Mouse (Mus musculus): ENCODE results near the gene Idh3a. TPM values are rescaled to one million over a fixed set of nuclear protein-coding genes. Genes with fewer than 3 reads are reported as not detected.
A peak's percentile ranks its signal among the peaks of the same experiment; 100 is the strongest.
"Not testable (repeated sequence)": the region's sequence is repeated elsewhere in the genome, so short reads cannot be mapped to it uniquely, and the experiment has no call there.

The Idh3a gene
- polyA plus RNA-seq, 3 experiments from 2014 or later, result 110 to 244 (median 135) TPM

DNA sequence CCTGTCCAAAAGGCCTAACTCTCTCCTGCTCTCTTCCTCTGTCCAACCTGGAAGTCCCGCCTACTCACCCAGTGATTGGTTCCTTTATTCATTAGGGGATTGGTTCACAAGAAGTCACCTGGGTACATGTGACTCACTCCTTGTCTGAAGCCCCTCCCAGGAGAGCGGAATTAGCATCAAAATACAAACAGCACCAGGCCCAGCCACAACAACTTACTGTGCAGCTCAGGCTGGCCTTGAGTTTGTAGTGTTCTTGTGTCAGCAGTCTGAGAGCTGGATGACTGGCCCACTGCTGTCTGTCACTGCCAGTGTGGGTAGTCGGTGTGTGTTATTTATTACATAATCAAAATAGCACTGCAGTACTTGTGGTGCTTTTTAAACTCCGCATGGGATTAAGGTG is 7.5 kb downstream of the Idh3a start:
- ATAC-seq, result not testable (repeated sequence)

DNA sequence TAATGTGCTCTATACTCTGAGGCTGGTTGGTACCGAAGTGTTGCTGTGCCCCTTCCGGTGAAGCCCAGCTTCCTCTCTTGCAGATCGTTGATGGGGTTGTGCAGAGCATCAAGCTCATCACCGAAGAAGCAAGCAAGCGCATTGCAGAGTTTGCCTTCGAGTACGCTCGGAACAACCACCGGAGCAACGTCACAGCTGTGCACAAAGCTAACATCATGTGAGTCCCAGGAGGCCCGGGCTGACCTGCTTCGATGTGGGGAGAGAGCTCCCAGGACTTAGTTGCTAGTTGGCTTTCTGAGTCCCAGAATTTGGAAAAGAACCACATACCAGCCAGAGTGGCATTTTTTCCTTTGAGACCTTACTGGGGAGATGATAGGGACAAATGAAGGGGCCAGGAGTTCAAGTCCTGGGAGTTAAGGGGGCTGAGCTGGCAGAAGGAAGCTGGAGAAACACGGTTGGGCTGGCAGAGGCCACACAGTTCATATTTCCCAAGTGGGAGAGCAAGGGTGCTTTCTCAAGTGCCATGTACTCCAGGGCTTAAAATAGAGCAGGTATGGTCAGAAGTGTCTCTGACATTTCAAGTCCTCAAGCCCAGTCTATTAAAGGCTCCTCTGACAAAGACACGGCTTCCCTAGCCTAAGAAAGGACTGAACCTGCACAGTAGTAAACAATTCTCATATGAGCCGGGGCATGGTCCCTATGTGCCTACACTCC is 10.8 kb downstream of the Idh3a start:
- no peak for ATAC-seq

DNA sequence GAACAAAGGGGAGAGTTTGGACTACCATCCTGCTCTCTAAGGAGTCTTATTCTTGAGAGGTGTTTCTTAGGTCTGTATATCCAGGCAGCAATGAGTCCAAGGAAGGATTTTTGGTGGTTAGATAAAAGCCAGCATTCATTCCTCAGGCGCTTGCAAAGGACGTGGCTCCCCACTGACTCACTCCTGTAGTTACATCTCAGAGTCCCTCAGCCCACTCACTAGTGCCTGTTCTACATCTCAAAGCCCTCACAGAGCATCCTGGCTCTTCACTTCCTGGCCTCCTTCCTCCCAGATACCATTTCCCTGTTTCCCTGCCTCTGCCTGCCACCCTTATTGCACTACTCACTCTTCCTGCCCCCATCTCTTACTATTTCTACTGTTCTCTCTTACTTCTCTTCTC is 16.3 kb downstream of the Idh3a start:
- ATAC-seq, result no peak

DNA sequence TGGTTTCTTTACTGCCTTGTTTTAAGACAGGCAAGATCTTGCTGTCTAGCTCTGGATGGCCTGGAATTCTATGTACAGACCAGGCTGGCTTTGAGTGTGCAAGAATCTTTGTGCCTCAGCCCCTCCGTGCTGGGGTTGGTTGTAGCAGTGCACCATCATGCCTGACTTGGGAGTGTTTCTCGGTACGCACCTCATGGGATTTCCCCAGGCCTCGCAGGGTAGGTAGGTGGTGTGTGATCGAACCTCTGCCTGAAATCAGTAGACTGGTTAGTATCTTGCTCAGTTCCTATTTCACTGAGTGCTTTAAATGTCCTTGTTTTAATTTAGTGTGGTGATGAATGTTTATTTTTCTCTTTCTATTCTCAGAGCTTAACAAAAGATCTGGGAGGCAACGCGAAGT is 16.8 kb downstream of the Idh3a start:
- peak; percentile 38 for ATAC-seq

DNA sequence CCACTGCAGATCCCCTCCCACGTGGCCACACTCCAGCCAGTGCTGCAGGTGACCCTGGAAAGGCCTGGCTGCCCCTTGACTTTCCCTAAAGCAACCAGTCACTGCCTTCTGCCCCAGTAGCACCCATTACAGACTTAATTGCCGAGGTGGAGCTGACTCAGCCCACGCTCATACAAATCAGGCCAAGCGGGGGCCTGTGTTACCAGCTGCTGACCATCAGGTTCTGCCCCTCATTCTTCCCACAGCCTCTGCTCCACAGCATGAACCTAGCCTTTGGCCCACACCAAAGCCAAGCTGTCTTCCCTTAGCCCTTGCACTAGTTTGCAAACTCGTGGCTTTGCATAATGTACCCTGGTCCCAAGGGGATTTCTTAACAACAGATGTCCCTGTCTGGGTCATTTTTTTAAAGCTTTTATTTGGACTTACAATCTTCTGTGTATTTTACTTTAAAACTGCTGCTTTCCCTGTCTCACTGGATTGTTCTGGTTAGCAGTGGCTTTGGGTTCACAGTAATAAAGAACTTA is 18.1 kb downstream of the Idh3a start:
- no peak for ATAC-seq

DNA sequence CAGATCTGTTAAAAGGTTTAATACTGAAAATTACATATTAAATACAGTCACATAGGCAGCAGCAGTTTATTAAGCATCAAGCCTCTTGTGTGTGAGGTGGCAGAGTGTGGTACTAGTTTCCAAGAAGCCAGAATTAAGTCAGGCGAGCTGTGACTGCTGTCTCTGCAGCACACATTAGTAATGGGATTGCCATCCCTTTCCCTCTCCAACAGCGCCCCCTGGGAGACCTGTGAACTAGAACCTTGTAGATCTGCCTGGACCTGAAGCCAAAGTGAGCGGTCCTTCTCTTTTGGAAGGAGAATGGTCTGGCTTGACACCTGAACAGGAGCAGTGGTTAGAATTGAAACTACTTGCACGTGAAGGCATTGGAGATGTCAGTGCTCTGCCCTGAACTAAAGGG is 18.8 kb downstream of the Idh3a start:
- no peak for ATAC-seq

DNA sequence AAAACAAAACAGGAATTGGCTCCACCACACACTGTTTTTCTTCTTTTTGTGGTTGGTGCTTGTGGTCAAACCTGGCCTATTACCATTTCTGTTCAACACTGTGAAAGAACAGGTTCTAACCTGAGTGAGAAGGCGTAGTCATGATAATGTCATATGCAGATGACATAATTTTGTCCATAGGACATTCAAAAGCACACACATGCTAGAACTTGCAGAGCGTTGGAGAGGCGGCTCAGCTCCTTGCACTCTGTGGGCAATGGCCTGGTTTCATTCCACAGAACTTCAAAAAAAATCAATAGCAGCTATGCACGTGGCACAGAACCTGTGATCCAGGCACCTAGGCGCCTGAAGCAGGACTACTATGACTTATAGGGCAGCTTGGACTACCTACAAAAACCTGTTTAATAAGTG is 26.7 kb downstream of the Idh3a start:
- peak; percentile 80 for ATAC-seq

DNA sequence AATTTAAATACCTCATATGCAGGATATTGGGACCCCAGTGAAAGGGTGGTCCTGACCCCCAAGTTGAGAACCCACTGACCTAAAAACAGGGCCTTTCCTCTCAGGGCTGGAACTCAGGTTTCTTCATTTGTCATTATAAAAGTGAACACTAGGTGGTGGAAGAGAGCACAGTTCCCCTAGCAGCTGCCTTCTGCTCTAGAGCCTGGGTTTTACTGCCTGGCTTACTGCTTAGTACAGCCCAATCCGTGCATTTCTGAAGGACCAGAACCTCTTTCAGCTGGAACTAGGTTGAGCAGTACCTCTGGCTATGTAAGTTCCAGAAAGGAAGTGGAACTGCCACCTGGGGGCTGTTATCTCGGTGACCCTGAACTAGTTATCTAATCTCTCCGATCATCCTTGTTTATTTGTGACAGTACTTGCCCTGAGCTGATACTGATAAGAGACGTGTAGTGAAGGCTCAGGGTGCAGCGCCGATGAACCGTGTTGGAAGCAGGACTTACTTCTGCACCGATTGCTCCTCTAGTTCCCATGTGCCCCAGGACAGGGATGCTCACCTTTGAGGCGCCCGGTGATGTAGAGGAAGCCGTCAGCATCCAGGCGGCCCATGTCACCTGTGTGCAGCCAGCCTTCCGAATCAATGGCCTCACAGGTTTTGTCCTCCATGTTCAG is 28.2 kb downstream of the Idh3a start:
- ATAC-seq, result peak; percentile 28

DNA sequence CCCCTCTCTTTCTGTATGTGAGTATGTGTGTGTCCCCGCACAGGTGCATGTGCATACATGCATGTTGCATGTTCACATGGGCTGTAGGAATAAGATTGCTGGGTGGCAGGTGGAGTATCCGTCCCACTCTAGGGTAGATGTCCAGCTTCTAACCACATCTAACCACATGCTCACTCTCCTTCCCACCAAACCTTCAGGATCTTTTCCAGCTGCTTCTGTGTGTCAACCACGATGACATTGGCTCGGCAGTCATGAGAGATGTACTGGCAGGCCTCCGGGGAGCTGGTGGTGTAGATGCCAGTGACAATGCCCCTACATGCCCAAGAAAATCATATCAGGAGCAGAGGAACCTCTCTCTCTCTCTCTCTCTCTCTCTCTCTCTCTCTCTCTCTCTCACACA is 41.1 kb downstream of the Idh3a start:
- ATAC-seq, result no peak

DNA sequence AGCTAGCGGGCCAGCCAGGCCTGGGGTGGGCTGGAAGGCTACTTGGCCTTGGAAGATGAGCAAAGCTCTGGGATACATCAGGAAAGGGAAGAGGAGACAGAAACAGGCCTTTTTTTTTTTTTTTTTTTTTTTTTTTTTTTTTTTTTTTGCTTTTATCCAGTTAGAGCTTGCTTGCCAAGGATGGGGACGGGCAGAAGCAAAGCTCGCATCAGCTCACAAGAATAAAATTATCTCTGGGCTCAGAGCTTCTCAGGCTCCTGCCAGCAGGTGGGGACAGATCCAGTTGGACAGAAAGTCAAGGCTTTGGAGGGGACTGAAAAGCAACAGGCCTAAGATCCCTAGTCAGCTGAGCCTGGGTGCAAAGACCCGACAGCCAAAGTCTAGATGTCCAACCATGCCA is 42.6 kb downstream of the Idh3a start:
- no peak for ATAC-seq

DNA sequence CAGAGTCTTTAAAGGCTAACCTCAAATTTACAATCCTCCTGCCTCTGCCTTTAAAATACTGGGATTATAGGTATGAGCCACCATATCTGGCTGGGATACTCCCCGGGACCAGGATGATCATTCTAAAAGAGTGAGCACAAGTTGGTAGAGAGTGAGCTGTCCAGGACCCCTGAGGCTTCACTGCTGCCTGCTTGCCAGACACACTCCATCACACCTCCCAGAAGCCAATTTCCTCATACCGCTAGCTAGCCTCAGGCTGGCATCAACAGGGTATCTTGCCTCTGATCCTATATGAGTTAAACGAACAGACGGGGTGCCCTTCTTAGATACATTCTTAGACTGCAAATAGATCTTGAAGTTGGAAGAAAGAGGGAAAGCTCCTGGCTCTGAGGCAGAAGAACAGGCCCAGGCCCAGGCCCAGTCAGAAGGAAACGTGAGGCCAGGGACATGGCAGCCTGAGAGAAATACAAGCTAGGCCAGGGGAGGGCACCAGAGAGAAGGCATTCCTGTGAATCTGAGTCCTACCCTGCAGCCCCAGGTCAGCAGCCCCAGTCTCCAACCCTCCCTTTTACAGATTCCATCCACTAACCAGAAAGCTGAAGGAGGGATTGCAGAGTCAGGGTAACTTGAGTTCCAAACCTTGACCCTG is 43.6 kb downstream of the Idh3a start:
- ATAC-seq, result no peak

DNA sequence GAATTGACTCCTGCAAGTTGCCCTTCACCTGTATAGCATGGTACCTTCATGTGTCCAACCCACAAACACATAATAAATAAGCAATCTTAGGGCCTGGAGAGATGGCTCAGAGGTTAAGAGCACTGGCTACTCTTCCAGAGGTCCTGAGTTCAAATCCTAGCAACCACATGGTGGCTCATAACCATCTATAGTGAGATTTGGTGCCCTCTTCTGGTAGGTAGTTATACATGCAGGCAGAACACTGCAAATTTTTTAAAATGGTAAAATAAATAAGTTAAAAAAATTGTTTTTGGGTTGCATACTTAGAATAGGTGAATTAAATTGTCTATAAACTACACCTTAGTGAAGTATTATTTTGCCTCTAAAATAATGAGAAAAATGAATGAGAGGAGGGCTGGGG is 44.8 kb downstream of the Idh3a start:
- no peak for ATAC-seq

DNA sequence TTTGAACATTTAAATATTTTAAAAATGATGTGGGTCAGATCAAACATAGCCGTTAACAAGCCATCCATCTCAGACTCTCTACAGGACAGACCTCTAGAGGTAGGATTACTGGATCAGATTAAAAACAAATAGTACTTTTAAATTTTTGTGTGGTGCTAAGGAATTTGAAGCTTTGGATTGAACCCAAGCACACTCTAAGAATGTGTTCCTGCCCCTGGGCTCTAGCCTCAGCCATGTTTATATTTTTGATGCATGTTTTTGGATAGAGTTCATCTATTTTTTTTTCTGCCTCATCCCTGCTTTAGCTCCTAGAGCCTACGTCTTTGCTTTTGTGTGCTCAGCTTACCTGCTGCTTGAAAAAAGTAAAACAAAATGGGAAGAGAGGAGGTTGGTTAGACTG is 47.3 kb downstream of the Idh3a start:
- ATAC-seq, result no peak

DNA sequence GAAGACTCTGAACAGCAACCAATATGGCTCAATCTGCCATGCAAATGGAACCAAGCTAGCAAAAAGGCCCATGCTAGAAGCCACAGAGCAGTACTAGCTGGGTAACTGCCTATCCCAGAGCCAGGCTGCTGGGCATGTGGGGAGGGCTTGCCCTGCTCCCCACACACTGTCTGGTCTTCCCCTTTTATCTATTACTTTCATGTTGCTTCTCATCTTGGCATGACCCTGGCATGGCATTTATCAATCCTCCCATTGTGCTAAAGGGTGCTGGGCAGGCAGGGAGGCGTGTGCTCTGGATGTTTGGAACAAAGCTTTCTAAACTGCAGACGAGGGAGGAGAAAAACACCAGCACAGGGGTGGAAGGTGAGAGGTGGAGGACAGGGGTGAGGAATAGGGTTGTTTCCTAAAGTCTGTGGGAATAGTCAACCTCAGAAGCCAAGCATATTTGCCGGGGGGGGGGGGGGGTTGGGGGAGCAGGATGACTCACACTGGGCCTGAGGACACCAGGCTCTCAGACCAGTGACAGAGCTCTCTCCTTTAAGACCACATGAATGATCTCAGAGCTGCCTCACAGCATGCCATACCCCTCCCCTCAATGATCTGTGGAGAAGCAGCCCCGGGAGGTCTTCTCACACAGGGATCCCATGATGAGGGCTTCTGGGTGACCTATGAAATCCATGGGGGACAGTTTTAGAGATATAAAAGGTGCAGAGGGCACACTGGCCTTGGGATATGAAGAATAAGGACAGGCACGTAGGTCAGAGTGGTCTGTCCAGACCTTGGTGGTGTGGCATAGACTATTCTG is 51.6 kb downstream of the Idh3a start:
- ATAC-seq, result no peak

DNA sequence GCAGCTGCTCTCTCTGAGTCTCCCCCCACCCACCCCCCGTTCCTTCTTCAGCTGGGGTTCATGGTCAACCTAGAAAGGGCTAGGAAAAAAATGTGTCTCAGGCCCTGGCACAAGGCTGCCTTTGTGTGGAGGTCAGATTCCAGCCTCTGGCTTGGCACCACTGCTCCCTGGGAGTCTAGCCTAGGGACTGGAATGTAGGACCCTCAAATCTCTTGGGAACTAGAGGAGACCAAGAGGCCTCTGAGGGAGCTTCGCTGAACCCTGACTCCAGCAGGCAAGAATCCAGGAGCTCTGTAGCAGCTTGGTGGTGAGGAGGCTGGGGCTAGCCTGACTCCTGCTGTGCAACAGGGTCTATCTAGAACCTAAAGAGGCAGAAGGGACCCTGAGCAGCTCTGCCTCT is 53.1 kb downstream of the Idh3a start:
- no peak for ATAC-seq

DNA sequence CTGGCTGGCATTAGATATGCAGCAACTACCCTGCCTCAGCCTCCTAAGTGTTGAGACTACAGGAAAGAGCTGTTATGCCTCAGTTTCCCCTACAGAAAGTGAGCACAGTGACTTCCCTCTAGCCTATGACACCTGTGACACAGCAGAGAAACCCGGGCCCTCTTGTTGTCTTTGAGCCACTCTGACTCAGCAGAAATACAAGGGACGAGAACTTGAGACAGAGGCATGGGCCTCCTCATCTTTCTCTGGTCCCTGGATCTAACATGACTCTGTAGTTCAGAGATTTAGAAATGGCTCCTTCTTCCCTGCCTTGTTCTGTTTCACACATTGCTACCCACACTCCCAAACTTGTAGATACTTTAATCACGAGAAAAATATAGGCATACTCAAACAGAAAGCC is 55.4 kb downstream of the Idh3a start:
- ATAC-seq, result no peak

DNA sequence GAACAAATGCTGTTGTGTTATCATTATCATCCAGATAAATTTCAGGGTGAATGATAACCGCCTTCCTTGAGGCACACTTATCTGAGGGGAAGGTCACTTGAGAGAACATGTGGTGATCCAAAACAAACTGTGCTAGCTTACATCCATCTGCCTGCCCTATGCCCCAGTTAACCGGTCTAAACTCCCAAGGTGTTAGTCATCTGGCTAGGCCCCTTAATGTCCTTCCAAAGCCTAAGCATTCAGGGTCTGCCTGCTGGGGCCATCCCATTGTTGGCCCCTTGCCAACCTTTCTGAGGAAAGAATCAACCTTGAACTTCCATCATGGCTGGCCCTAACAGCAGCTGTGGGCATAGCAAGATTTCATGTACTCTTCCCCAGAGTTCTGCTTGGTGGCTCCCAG is 56.0 kb downstream of the Idh3a start:
- peak; percentile 24 for ATAC-seq

DNA sequence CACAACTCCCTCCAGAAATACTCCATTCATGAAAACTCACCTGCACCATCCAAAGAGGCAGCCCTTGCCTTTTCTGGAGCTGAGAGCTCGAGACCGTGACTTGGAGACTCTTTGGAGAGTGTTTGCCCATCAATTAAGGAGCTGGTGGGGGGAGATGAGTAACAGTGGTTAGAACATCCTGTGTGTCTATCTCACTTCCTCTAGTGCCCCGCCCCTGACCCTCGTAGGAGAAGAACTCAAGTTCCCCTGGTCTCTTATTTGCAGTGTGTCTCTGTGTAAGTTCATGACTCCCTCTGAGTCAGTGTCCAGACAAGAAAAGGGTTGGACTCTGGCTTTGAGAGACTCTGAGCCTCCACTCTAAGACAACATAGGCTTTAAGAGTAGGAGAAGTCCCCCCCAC is 56.4 kb downstream of the Idh3a start:
- ATAC-seq, result peak; percentile 98

DNA sequence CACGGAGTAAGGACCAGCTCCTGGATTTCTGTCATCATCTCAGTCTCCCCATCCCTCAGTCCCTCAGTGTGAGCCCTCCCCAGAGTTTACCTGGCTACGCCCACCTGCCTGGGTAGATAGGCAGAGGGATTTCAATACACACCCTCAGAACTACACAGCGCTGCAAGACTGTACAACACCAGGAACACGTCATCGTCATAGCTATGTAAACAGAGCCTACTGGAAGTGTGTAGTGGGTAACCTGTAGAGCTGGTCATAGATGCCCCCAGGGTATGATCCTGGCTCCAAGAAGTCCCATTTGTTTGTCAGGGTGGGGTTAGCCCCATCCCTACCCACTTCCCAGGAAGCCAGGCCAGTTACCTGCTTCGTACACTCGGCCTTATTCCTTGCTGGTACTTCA is 57.0 kb downstream of the Idh3a start:
- no peak for ATAC-seq

DNA sequence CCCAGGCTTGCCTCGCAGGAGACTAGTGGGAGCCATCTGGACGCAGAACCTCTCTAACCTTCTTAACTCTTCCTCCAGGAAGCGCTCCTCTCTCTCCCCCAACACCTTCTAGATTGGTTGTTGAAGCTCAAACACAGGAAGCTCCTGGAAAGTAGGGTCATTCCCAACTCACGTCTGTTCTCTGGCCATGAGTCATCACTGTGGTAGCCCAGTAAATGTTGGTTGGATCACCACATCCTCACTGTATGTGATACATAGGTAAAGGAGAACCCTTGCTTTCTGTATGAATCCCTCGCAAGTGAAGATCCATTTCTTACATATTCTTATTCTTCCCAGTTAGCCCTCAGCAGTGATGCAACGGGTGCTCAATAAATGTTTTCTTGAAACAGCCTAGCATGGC is 59.4 kb downstream of the Idh3a start:
- no peak for ATAC-seq

DNA sequence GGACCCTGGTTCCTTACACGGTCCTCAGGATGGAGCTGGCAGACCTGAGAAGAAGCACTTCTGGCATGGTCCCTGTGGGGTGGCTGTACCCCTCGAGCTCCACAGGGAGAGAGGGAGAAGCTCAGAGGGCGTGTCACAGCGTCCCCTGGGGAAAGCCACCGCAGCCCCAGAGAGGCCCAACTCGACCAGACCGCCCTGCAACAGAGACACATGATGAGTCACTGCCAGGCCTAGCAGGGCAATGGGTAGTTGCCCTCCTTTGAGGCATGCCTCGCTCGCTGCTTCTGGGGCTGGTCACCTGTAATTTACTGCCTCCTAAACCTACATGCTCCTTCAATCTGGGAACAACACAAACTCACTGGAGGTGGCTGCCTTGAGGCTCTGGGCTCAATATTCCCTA is 60.1 kb downstream of the Idh3a start:
- ATAC-seq, result no peak

DNA sequence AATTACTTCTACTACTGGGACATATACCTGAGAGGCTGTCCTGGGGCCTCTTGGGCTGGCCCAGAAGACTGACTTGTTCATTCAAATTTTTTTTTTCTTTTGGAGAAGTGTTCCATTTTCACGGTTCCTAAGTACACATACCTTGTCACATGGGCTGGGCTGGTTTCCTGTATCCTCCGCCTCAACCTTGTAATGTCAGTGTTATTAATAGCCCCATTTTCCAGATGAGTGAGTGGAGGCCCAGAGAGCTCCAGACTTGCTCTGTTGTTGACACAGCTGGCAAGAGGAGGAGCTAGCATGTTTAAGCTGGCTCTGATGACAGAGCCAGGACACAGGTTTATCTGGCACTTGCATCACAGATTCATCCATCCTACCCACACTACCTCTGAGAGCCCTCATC is 61.3 kb downstream of the Idh3a start:
- ATAC-seq, result peak; percentile 3

DNA sequence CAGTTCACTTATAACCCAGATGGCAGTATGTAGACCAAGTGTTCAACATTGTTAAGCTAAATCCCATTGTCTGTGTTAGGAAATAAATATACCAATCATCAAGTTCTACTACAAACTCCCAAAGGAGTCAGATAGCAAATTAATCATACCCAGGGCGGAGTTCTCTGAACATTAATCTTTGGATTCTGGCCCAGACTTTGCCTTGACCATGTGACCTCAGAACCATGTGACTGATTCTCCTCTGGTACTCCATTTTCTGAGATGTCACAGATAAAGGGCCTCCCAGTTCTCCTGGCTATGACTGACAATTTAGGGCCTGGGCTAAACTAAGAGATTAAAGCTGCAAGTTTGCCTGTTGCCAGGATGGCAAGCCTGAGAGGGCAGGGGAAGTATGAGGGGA is 63.2 kb downstream of the Idh3a start:
- ATAC-seq, result no peak

Data from inflammation-experienced regulatory T-cells, adult 6 months (primary cell).